Mouse (Mus musculus) bone marrow, adult 2 months (tissue): ENCODE results near the gene Gm11639.
"Not testable (repeated sequence)": the region's sequence is repeated elsewhere in the genome, so short reads cannot be mapped to it uniquely, and the experiment has no call there.

Experiments used
- CTCF ChIP-seq: fragments of 200-500 bp; IDR thresholded peaks from 2 replicates; pipeline ENCODE4 v1.5.1; 2011; ENCODE audit warnings: low read length, control low read depth; ENCODE audit not compliant: control insufficient read depth, insufficient read depth
- POLR2A ChIP-seq: fragments of 200-500 bp; IDR thresholded peaks from 2 replicates; pipeline ENCODE4 v1.6.1; 2011; ENCODE audit warnings: low read depth, mild to moderate bottlenecking, control low read depth, low read length, borderline replicate concordance; ENCODE audit not compliant: control insufficient read depth

DNA sequence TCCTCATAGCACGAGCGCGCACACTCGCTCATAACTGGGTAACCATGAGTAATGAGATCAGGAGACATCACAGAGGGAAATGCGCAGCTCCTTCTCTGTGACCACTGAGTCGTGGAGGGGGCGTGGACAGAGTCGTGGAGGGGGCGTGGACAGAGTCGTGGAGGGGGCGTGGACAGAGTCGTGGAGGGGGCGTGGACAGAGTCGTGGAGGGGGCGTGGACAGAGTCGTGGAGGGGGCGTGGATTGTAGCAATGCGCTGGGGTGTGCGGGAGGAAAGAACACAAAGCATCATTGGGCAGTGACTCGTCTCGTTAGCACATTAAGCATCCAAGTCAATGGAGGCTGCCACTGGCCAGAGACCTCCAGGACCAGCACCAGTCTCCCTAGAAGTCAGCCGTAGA is 426.9 kb downstream of the Gm11639 start:
- not testable (repeated sequence) for TF ChIP-seq POLR2A, CTCF
